Mouse (Mus musculus) liver, adult 2 months (tissue): ENCODE results near the gene Syt16.

Experiments used
- CTCF ChIP-seq: fragments of 200-500 bp; IDR thresholded peaks from 2 replicates; pipeline ENCODE4 v1.5.1; 2011; ENCODE audit warnings: low read depth, low read length, control low read depth
- POLR2A ChIP-seq: fragments of 200-500 bp; IDR thresholded peaks from 2 replicates; pipeline ENCODE4 v1.6.1; 2011; ENCODE audit warnings: low read length, control low read depth; ENCODE audit not compliant: insufficient read depth; ENCODE audit errors: extremely low read depth

DNA sequence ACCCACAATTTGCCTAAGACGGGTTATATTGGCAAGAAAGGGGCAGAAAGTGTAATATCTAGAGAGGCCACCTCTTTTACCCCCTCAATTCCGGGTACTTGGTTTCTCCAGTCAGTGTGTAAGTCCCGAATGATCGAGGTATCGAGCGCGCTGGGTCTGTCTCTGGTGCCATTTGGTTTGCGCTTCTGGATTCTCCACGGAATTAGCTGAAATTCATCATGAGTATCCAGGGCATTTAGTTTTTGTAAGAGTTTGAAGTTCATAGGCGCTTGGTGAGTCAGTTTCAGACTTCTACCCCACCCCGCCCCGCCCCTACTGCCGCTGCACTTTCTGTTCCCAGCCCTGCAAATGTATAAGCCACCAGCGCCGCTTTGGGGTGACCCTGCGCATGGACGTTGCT is 187.1 kb downstream of the Syt16 start:
- no peak for TF ChIP-seq POLR2A
- TF ChIP-seq CTCF: no peak
